Mouse (Mus musculus) mammary gland, adult 2 months (tissue): ENCODE measurements around the gene Elovl1. TPM values are rescaled to one million over a fixed set of nuclear protein-coding genes. Genes with fewer than 3 reads are reported as not detected.

ENCODE experiments used
- polyA plus RNA-seq: library from polyadenylated mRNA; depleted of rRNA; stranded (reverse); fragments of >200 nt; gene quantifications from 2 replicates; pipeline ENCODE4 v1.2.3, GENCODE M21; 2012; ENCODE audit warnings: low replicate concordance; rRNA removed

The Elovl1 gene
- polyA plus RNA-seq = 173 and 250 TPM in 2 replicates

DNA sequence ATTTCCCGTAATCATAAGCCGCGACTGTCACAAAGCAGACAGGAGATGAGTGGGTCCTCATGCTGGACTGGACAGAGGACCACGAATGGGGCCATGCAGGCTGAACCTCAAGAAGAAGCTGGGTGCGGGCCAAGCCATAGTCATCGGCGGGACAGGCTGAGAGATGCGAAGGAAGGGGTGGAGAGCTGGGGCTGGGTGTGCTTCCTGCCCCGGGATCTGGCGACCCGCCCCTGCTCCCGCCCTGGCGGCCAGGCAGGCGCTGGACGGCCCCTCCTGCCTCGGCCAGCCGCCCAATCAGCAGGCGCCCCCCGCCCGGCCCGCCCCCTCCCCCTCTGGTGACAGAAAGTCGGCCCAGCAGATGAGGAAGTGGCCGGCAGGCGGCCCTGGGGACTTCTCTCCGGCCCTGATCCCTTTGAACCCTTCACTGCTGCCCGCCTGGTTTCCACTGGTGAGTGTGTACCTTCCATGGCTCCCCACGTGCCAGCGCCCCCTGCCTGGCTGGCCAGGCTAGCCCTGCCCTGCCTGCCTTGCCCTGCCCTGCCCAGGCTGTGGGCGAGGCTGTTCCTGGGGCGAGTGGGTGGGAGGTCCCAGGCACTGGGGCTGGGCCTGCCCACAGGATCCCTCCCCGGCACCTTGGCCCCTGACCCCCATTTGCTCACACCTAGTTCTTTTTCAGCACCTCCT, at the start of gene Elovl1:
Elovl1 (plus strand) TSS at position 326 of the 684 bp plus-strand sequence.

DNA sequence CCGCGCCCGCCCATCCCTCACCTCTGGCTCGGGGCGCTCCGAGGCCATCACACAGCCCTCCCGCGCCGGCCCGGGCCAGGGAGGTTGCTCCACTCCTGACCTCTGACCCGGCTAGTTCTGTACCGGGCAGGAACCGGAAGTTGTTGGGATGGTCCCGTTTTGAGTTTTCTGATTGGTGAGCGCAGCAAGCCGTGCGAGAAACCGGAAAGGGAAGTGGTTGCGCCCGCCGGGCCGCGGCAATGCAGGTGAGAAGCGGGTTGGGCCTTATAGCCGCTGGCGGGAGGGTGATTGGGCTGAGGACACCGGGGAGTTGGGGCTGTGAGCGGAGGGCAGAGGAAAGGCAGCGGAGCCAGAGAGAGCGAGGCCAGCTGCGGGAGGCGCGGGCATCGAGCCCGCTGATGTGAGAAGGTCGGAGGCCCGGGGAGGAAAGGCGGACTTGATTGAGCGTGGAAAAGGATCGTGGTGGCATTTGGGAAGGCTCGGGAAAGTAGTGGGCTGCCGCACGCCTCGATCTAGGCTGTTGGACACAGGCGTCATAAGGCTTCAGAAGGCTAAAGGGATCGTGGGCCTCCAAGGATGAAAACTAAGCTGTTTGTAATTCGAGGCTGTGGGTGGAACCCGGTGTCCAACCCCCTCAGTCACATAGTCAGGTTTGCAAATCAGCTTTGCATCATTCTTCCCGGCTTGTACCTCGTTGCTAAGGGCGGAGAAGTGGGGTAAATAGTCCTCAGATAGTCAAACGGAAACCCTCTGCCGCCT, 18.6 kb upstream of the Elovl1 start, which contains the start of the genes Szt2 and Med8:
Szt2 (minus strand) TSS at position 132 of the 759 bp plus-strand sequence.
Med8 (plus strand) TSS at position 196 of the 759 bp plus-strand sequence.

DNA sequence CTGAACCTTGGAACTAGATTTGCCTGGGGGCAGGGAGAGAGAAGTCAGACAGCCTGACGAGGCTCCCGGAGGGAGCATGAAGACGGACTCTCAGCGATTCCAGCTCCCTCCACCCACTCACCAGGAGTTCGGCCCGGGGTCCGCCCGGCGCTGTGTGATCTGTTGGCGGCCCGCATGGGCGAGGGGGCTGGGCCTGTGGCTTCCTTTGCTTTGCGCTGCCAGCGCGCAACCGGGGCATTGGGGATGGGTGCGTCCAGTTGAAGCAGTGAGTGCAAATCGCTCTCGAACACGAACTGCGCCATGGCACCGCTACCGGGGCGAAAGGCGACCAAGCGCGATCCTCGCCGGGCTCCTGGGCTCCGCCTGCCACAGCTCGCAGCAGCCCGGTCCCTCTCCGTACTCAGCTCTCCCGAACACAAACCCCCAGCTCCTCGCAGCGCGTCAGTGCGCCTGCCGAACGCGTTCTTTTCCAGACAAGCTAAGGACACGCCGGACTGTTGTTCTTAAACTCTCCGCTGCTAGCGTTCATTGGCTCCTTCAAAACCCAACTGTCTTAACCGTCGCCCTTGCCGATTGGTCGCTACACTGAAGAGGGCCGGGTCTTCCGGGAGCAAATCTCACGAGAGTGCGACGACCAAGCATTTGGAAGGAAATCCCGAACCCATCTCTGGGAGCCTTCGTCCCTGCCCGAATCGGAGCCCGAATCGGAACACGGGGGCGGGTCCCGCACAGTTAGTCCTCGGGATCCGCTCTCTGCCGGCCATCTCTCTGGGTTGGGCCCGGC, 9.1 kb downstream of the Elovl1 start, which contains the start of gene Cdc20:
Cdc20 (minus strand) TSS at position 533 of the 784 bp plus-strand sequence.

DNA sequence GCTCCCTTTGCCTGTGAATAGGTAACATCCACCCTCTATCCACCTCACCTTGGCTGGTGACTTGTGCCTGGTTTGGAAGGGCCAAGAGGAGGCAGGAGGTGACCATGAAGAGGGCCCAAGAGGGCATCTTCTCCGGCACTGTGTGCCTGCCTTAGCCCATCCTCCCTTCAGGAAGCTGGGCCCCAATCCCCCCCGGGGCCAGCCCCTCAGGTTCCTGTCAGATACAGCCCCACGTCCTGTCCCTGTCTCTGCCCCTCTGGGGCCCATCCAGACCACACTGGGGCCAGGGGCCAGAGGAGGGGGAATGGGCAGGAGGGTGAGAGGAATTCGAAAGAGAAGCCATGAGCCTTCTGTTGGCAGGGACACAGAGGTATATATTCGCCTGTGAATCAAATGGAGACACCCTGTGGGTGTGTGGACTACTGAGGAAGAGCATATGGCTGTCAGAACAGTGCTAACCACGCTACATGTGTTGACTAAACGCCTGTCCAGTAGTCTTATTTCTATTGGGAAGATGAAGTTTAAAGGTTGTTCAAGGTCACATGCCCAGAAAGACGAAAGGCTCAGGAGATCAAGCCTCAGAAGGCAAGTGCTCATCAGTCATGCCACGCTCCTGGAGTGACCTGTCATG, 29.6 kb downstream of the Elovl1 start, which contains the start of gene Mpl:
Mpl (minus strand) TSS at position 169 of the 631 bp plus-strand sequence.

Other genes starting within 250 kb of the Elovl1 start
- gene Kdm4a, start 248.1 kb upstream of the Elovl1 start, polyA plus RNA-seq = 27.7 and 28.9 TPM in 2 replicates
- 38.2 and 71.2 TPM in 2 replicates for gene Ptprf, start 136.7 kb upstream of the Elovl1 start, polyA plus RNA-seq
- 25.6 and 37.1 TPM in 2 replicates for gene Szt2, start 18.8 kb upstream of the Elovl1 start, polyA plus RNA-seq
- gene Med8, start 18.8 kb upstream of the Elovl1 start, polyA plus RNA-seq = 18.0 and 34.9 TPM in 2 replicates
- gene Cdc20, start 9.3 kb downstream of the Elovl1 start, polyA plus RNA-seq = 5.6 and 9.2 TPM in 2 replicates
- 0.07 and 0.18 TPM in 2 replicates for gene Mpl, start 29.4 kb downstream of the Elovl1 start, polyA plus RNA-seq
- gene Tie1, start 62.0 kb downstream of the Elovl1 start, polyA plus RNA-seq = 48.7 and 75.0 TPM in 2 replicates
- 8.1 and 9.7 TPM in 2 replicates for gene 2610528J11Rik, start 98.9 kb downstream of the Elovl1 start, polyA plus RNA-seq
- 13.6 and 13.7 TPM in 2 replicates for gene Tmem125, start 116.0 kb downstream of the Elovl1 start, polyA plus RNA-seq
- gene Cfap57, start 192.7 kb downstream of the Elovl1 start, polyA plus RNA-seq = 0.16 TPM in 1 of 2 replicates, not detected in the other
- 9.8 and 13.4 TPM in 2 replicates for gene Ebna1bp2, start 192.7 kb downstream of the Elovl1 start, polyA plus RNA-seq
- not detected in 2 replicates for gene Olfr62, start 230.9 kb downstream of the Elovl1 start, polyA plus RNA-seq